Mouse (Mus musculus): Measurements from ENCODE around the gene Camkv.

The Camkv gene

DNA sequence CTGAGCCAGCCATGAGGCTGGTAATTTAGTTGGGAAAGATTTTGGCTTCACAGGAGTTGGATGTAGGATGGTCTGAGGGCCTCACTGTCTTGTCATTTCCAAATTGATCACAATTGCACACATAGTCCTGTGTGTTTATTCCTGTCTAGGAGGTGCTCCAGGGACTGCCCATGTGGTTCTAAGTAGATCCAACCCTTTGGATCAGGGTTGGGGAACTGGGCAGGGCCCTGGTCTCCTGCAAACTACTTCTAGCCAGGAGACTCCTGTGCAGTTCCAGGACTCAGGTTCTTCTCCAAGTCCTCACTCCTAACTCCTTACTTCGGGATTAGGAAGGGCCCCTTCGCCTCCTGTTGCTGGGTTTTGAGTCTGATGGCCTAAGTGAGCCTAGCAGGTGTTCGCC is at the start of gene Camkv:
Camkv (plus strand) TSS at position 301 of the 400 bp plus-strand sequence.
- DNase-seq (ENCODE audit: low spot score), result no peak

DNA sequence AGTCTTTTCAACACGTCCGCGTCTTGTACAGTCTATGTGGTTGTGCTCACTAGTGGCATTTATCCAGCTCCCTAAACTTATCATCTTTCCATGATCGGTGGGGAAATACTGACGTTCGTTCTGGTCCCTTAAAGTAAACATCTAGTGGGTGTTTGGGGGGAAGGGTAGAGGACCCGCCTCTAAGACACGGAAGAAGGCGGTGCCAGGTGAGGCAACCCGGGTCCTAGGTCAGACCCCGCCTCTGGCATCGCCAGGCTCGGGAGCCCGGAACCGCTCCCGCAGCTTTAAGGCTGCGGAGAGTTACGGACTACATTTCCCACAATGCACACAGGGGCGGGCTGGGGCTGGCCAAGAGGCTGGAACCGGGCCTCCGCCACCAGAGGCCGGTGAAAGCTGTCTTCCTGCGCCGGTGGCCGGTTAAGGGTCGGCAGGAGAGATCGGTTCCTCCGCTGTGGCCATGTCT is 47.6 kb upstream of the Camkv start, which contains the start of gene Mon1a:
Mon1a (plus strand) TSS at position 348 of the 463 bp plus-strand sequence.
- no peak for DNase-seq (ENCODE audit: low spot score)

DNA sequence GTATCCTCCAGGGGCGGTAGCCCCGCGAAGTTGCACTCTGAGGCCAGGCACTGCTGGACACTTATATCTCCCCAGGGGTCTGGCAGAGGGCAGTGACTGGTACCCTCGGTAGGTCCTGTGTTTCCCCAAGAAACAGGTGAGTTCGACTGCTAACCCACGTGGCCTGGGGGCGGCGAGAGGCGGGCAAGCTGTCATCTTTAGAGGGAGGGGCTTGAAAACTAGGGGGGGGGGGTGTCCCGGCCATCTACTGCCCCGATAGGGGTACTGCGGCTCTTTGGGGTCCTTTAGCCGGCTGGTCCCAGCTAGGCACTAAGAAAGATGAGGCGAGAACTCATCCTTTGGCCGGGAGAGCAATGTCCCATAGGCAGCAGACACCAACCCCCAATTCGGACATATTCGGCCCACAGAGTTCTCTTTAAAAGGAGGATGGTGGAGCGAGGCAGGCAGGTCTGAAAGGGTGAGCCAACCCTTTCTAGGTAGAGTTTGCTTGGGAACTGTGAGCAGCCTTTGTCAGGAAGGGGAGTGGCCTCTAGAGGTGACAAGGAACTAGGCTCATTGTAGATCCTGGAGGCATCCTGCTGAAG is 47.1 kb upstream of the Camkv start:
- no peak for DNase-seq (ENCODE audit: low spot score)

DNA sequence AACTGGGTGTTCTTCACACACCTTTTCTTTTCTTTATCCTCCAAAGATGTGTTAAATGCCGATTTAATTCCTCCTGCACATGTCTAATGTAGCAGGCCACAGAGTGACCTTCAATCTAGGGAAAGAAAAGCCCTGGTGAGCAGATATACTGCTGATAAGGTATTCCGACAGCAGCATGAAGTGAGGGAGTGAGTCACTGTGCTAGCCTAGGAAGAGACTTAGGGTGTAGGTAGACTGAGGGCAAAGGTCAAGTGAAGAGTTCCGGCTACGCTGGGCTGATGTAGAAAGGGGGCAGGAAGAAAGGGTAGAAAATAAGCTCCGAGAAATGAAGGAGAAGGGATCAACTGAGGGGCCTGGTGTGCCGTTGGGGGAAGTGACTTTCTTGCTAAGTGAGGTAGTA is 45.2 kb upstream of the Camkv start:
- DNase-seq (ENCODE audit: low spot score), result no peak

DNA sequence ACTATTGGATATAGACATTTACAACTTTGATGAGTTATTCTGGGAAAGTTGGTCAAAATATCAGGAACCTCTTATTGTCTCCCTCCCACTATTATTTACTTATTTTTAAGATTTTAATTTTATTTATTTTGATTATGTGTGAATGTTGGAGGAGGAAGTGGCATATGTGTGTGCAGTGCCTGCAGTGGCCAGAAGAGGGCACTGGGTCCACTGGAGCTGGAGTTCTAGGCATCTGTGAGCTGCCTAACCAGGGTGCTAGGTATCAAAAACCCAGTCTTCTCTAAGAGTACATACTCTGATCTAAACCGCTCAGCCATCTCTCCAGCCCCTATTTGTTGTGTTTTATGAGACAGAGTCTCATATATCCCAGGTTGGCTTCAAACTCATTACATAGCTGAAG is 44.5 kb upstream of the Camkv start:
- no peak for DNase-seq (ENCODE audit: low spot score)

DNA sequence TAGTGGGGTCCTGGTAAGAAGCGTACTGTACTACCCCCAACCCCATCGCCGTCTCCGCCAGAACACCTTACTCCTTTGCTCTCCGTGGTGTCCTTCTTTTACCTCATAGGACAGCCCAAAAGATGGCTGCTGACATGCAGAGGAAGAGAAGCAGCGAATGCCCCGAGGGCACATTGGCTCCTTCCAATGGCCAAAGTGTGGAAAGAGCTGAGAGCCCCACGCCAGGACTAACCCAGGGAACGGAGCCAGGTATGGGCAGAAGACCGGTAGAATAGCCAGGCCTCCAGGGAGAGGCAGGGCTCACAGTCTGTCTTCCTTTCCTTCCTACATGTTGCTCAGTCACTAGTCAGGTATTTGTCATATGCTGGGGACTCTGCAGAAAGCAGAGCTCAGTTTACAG is 36.9 kb upstream of the Camkv start:
- no peak for DNase-seq (ENCODE audit: low spot score)

DNA sequence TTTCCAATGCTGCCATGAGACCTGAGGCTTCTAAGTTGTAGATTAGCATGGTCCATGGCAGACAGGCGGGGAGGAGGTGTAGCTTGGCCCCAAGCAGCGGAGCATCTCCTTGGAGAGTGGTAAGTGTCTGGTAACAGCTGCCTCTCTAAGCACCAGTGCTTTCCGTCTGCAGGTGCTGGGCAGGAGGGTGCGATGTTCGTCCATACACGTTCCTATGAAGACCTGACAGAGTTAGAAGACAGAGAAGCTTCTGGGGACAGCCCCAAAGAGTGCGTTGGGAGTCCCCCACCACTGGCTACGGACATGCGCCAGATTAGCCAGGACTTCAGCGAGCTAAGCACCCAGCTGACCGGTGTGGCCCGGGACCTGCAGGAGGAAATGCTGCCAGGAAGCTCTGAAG is 35.6 kb upstream of the Camkv start:
- DNase-seq (ENCODE audit: low spot score), result no peak

DNA sequence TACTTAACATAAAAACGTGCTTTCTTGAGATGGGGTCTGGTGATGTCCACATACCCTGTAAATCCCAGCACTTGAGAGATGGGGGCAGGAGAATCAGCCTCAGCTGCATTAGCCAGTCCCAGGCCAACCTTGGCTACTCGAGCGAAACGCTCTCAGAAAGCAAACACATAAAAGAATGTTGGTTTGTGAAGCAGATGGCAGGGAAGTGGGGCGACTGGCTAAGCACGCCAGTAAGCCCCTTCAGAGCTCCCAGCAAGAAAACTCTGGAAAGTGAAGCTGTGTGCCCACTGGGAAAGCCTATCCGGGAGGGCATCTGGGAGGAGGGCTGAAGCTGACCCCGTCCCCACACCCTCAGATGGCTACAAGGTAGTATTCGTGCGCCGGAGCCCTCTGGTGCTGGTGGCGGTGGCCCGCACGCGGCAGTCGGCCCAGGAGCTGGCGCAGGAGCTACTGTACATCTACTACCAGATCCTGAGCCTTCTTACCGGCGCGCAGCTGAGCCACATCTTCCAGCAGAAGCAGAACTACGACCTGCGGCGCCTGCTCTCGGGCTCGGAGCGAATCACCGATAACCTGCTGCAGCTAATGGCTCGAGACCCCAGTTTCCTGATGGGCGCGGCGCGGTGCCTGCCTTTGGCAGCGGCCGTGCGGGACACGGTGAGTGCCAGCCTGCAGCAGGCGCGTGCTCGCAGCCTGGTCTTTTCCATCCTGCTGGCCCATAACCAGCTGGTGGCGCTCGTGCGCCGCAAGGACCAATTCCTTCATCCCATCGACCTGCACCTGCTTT is 34.4 kb upstream of the Camkv start:
- DNase-seq (ENCODE audit: low spot score), result no peak

DNA sequence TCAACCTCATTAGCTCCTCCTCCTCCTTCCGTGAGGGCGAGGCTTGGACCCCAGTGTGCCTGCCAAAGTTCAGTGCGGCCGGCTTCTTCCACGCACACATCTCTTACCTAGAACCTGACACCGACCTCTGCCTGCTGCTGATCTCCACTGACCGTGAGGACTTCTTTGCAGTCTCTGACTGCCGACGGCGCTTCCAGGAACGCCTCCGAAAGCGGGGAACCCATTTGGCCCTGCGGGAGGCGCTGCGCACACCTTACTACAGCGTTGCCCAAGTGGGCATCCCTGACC is 33.9 kb upstream of the Camkv start:
- DNase-seq (ENCODE audit: low spot score), result no peak

DNA sequence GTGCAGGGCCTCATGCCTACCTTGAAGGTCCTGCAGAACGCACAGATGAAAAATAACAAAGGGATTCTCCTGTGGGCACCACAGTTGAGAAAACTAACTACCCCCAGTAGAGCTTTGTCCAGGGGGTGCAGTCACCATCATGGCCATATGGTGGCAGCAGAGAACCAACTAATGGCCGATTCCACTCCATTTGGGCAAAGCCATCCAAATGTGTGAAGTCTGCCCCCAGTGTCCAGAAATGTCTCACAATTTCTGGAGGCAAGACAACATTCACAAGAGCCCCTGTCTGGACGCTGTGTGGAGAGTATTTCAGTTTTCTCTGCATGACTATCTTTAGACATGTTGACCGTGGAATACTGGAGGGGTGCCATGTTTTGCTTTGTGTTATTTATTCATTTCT is 30.7 kb upstream of the Camkv start:
- DNase-seq (ENCODE audit: low spot score), result no peak

DNA sequence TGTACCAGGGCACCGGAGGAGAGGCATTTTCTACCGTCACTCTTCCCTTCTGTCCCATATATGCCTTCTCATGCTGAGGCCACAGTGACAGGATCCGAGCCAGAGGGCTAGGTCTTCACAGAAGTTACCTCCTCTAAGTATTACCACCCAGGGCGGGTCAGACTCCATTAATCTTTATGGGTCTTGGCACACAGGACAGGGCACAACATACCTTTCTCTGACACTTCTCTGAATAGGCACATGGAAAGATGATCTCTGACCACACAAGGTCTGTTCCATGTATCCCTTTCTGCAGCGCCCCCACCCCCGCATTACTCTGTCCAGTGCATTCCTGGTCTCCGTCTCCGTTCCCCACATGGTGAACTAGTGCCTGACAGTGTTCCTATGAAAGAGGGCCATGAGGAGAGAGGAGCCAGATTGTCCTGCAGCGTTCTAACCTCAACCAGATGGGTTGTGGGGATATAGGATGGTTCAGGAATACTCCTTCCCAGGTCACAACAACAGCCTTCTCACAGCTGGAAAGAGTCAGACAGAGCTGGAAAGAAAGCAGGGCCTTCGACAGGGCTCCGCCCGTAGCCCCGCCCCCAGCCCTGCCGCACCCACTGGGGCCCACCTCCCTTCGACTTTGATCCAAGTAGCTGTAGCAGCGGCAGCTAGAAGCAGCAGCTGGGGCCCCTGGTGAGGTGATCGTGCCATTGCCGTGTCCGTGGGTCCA is 29.1 kb upstream of the Camkv start, which contains the start of gene Mst1r:
Mst1r (plus strand) TSS at position 622 of the 715 bp plus-strand sequence.
- no peak for DNase-seq (ENCODE audit: low spot score)

DNA sequence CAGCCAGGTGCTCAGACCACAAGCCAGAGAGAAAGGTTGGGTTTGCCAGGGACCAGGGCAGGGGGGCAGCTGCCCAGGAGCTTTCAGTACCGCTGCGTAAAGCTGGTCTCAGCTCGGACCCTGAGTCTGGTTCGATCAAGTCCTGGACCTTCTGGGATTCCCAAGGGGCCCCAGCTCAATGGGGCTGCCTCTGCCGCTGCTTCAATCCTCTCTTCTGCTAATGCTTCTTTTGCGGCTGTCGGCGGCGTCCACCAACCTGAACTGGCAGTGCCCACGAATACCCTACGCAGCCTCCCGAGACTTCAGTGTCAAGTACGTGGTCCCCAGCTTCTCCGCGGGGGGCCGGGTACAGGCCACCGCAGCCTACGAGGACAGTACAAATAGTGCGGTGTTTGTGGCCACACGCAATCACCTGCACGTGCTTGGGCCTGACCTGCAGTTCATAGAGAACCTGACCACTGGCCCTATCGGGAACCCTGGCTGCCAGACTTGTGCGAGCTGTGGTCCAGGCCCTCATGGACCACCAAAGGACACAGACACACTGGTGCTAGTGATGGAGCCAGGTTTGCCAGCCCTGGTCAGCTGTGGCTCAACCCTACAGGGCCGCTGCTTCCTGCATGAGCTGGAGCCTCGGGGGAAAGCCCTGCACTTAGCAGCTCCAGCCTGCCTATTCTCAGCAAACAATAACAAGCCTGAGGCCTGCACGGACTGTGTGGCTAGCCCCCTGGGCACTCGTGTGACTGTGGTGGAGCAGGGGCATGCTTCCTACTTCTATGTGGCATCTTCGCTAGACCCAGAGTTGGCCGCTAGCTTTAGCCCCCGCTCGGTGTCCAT is 28.3 kb upstream of the Camkv start:
- DNase-seq (ENCODE audit: low spot score), result no peak

DNA sequence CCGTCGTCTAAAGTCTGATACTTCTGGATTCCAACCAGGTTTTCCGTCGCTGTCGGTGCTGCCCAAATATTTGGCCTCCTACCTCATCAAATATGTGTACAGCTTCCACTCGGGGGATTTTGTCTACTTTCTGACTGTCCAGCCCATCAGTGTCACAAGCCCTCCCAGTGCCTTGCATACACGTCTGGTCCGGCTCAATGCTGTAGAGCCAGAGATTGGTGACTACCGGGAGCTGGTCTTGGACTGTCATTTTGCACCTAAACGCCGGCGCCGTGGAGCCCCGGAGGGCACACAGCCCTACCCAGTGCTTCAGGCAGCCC is 27.7 kb upstream of the Camkv start:
- DNase-seq (ENCODE audit: low spot score), result no peak

DNA sequence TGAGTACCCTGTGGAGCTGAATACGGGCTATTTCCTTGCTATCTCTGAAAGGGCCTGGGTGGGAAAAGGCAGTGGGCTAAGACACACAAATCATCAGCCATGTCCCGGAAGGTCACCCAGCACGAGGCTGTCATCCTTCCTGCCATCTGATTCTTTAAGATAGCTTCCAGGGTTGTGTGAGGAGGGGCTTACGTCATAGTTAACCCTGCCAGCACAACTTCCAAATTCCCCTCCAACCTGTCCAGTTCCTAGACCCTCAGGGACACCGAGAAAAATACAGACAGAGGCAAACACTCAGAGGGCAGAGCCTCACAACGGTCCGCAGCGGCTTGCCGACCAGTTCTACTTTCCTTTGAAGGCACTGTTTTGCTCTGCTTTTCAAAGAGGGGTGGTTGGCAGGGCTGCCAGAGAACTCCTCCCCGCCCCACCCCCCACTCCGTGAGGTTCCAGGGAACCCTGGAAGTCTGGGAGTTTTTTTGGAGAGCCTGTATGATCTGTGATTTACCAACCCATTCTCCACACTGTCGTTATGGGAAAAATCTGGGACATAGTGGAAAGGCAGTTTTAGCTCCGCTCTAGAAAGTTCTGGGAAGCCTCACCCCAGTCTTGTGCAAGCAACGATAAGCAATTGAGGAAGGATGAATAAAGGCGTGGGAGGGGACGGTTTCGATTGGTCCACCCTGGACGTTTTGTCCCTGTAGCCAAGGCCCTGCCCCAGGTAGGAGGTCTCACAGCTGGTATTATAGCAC is 26.9 kb upstream of the Camkv start:
- DNase-seq (ENCODE audit: low spot score), result no peak

DNA sequence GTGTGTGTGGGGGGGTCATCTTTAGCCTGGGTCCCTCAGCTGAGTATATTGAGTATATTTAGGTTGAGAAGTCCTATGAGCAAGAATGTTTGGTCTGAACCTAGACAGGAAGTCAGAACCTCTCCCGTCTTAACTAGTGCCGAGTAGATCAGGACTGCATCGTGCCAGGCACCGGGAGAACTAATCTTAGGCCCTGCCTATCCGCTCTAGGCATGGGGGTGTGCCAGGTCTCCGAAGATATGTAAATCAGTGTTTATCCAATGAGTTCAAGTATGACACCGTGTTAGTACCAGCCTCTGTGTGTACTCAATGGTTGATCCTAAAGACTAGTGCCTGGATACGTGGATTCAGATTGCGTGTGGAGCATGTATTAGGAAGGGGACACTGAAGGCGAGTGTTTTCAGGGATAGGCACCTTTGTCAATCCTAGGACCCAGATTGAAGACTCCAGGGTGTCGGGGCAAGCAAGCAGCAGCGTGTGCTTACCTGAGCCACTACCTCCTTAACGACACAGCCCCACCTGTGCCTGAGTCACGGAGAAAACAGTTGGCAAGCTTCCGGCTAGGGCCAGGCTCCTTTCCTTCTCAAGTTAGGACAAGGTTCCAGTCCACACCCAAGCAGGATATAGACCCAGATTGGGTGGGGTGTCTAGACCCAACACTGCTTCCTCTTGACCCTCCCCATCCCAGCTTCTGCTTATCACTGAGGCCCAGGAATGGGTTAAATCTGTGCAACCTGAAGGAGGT is 25.3 kb upstream of the Camkv start:
- no peak for DNase-seq (ENCODE audit: low spot score)

DNA sequence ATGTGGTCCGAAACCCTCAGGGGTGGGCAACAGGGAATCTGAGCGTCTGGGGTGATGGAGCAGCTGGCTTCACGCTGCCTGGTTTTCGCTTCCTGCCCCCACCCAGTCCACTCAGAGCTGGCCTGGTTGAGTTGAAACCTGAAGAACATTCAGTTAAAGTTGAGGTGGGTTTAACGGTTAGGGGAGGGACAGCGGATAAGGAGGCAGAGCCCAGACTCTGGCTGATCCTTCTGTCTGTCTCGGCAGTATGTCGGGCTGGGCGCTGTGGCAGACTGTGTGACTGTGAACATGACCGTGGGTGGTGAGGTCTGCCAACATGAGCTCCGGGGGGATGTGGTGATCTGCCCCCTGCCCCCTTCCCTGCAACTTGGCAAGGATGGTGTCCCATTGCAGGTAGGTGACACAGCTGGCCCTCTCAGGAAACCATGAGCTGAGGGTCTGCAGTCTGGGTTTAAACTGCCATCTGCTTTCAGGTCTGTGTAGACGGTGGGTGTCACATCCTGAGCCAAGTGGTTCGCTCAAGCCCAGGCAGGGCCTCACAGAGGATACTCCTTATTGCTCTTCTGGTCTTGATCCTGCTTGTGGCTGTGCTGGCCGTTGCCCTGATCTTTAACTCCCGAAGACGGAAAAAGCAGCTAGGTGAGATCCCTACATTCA is 20.6 kb upstream of the Camkv start:
- no peak for DNase-seq (ENCODE audit: low spot score)

DNA sequence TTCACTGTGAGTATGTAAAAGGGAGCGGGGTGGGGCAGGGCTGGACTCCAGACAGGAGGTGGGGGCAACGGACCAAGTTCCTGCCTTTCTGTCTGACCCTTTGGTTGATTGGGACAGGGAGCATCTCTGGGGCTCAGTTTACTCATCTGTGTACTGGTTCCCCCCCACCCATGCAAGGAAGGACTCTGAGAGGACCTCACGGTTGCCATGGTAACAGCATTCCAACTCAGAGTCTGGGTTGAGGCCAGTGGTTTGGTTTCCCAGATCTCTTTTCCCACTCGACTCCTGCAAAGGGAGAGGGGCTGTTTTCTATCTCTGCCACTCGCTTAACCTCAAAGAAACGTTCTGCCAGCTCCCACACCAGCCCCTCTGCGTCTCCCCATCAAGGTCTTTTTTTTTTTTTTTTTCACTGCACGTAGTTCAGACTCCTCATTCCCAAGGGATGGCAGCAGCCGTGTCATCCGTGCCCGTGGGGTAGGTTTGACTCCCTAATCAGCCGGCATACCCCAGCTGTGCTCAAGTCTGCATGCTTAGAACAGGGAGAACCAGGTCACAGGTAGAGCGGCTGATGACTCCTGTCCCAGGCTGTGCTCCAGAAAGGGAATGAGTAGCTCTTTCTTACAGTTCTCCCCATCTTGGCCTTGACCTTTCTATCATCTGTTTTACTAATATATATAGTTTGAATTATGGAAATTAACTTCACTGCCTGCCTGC is 17.4 kb upstream of the Camkv start:
- DNase-seq (ENCODE audit: low spot score), result no peak

DNA sequence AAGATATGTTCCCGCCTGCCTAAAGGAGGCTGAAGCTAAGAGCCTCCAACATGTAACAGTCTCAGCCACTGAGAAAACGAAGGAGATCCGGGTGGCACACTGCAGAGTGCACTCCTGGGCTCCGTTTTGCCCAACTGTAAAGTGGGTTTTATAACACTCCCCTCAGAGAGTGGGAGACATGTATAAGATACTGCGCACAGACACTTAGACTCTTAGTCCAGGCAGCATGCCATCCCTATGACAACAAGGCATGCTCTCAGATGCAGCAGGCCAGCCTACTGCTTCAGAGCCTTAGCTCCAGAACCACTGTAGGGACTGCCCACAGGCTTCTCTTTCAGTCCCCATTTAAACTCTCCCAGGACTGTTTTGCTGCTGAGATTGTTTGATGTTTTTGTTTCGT is 16.6 kb upstream of the Camkv start:
- no peak for DNase-seq (ENCODE audit: low spot score)

DNA sequence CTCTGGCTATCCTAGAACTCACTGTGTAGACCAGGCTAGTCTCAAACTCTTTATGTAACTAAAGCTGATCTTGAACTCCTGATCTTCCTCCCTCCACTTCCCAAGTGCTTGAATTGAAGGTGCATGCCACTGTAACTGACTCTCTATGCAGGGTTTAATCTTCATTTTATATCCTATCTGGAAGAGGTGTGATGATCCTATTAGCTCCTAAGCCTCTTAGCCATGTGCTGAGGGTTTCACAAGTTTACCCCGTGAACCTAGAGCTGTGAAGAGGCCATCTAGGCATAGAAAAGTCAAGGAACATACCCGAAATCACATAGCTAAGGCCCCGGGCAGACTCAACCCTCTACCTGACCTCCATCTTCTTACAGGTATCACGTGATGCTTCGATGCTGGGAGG is 16.0 kb upstream of the Camkv start:
- no peak for DNase-seq (ENCODE audit: low spot score)

DNA sequence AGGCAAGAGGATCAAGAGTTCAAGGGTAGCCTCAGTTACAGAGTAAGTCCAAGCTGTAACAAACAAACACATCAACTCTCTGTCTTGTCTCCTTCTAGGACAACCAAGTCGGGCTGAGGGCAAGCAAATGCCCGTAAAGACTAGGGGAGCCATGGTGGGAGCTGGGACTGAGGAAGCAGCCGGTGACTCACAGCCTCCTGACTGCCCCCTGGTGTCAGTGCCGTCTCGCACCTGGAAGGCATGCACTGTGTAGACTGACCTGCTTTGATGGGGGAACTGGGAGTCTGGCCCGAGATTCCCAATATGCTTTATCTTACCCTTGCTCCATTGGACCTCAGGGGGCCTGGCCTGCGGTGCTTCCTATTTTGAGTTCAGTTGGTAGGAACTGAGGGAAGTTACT is 12.5 kb upstream of the Camkv start:
- DNase-seq (ENCODE audit: low spot score), result no peak

Measured in urinary bladder, postnatal 10 days (tissue).